Mouse (Mus musculus) liver, embryonic 12.5 days (tissue): ENCODE measurements at regions not wholly inside any gene's neighbourhood (a gene's known extent, or its start where the extent isn't known, plus 50 kb on each side); places are given as distances from the start of the nearest gene placed in this dataset.

Experiments
- ATAC-seq: fragments of 200-750 bp; cut with Nextera tagmentation; 2 replicates; pipeline ENCODE4 v1.8.0; 2017; ENCODE audit warnings: moderate number of reproducible peaks, mild to moderate bottlenecking, moderate library complexity
- H3K27ac ChIP-seq: fragments of 300-500 bp; sonication (generic); 2 replicates; pipeline ENCODE4 v1.5.1; 2016; ENCODE audit warnings: mild to moderate bottlenecking
- H3K27me3 ChIP-seq: fragments of 300-500 bp; sonication (generic); replicated peaks from 2 replicates; pipeline ENCODE4 v1.6.1; 2016; ENCODE audit warnings: mild to moderate bottlenecking, moderate library complexity
- H3K36me3 ChIP-seq: fragments of 300-500 bp; sonication (generic); 2 replicates; pipeline ENCODE4 v1.6.1; 2016; ENCODE audit warnings: mild to moderate bottlenecking, moderate library complexity
- H3K4me1 ChIP-seq: fragments of 300-500 bp; sonication (generic); 2 replicates; pipeline ENCODE4 v1.6.1; 2016
- H3K4me2 ChIP-seq: fragments of 300-500 bp; sonication (generic); 2 replicates; pipeline ENCODE4 v1.6.1; 2016; ENCODE audit warnings: mild to moderate bottlenecking, moderate library complexity
- H3K4me3 ChIP-seq: fragments of 300-500 bp; sonication (generic); 2 replicates; pipeline ENCODE4 v1.5.1; 2016; ENCODE audit warnings: mild to moderate bottlenecking, moderate library complexity
- H3K9ac ChIP-seq: fragments of 300-500 bp; sonication (generic); 2 replicates; pipeline ENCODE4 v1.6.1; 2016; ENCODE audit warnings: mild to moderate bottlenecking, moderate library complexity
- H3K9me3 ChIP-seq: fragments of 300-500 bp; sonication (generic); replicated peaks from 2 replicates; pipeline ENCODE4 v1.6.1; 2016; ENCODE audit warnings: mild to moderate bottlenecking, moderate library complexity
- WGBS: fragments of 180-500 bp; shearing (Covaris S2); methylation state at CpG from one replicate; pipeline ENCODE4 v1.1.7; 2016; ENCODE audit not compliant: insufficient replicate concordance; 5-methylcytosine and 5-hydroxymethylcytosine counted together

DNA sequence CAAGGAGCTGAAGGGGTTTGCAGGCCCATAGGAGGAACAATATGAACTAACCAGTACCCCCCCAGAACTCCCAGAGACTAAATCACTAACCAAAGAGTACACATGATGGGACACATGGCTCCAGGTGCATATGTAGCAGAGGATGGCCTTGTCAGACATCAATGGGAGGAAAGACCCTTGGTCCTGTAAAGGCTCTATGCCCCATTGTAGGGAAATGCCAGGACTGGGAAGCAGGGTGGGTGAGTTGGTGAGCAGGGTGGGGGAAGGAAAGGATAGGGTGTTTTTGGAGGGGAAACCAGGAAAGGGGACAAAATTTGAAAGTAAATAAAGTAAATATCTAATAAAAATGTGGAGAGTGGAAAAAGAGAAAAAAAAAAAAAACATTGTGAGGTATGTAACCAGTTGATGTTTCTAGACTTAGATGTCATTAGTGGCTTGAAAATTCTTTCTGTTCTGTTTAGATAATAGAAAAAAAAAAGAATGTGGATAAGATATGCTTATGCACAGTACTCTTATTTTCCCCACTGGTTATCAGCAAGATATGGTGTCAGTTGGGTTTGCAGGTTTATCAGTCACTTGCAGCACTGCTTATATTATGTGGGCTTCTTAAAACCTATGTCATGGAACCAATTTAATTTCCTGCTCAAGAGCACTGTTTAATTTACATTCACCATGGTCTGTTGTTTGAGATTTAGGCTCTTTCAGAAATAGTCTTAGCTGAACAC is 727.0 kb upstream of the Amot start:
- ATAC-seq, result peak; percentile 99

GRCm38 (mm10) chrX:146232795-146233194 is 727.8 kb upstream of the Amot start:
- no peak overlapping the region for H3K4me3 ChIP-seq
- H3K4me2 ChIP-seq, result no peak overlapping the region
- no peak overlapping the region for H3K9ac ChIP-seq
- 23% methylated on average over 2 of the region's 2 CpGs for WGBS
- no peak for ATAC-seq
- H3K27me3 ChIP-seq, result no peaks in the 10 kb centered on the region
- H3K27ac ChIP-seq, result no peak overlapping the region
- H3K9me3 ChIP-seq, result no peaks in the 10 kb centered on the region
- no peaks in the 10 kb centered on the region for H3K36me3 ChIP-seq
- H3K4me1 ChIP-seq, result no peaks in the 10 kb centered on the region; the same call in 1 of the 2 replicates

More for the DNA sequence above, 727.0 kb upstream of the Amot start:
- no peak overlapping the region for H3K9ac ChIP-seq
- H3K36me3 ChIP-seq, result no peaks in the 10 kb centered on the region
- H3K27ac ChIP-seq, result peak overlapping the region; percentile 64; the same call in 1 of the 2 replicates
- H3K9me3 ChIP-seq, result no peaks in the 10 kb centered on the region
- H3K27me3 ChIP-seq, result no peaks in the 10 kb centered on the region
- no peaks in the 10 kb centered on the region; the same call in 1 of the 2 replicates for H3K4me1 ChIP-seq
- no peak overlapping the region for H3K4me3 ChIP-seq
- H3K4me2 ChIP-seq, result no peak overlapping the region; the same call in 1 of the 2 replicates

GRCm38 (mm10) chrX:146255755-146256154 is 706.6 kb upstream of the Htr2c start:
- no peaks in the 10 kb centered on the region for H3K27me3 ChIP-seq
- ATAC-seq, result no peak
- no peak overlapping the region for H3K9ac ChIP-seq
- no peak overlapping the region for H3K27ac ChIP-seq
- H3K4me1 ChIP-seq, result no peaks in the 10 kb centered on the region
- H3K4me2 ChIP-seq, result no peak overlapping the region
- H3K9me3 ChIP-seq, result no peaks in the 10 kb centered on the region
- no peaks in the 10 kb centered on the region for H3K36me3 ChIP-seq
- WGBS, result 50% methylated on average over 2 of the region's 2 CpGs
- no peak overlapping the region for H3K4me3 ChIP-seq
